Mouse (Mus musculus): Measurements from ENCODE around the gene Tspan8. TPM values are rescaled to one million over a fixed set of nuclear protein-coding genes. Genes with fewer than 3 reads are reported as not detected.

Tspan8 gene
- polyA plus RNA-seq, 1 experiment from 2014 or later, result 1.5 TPM

DNA sequence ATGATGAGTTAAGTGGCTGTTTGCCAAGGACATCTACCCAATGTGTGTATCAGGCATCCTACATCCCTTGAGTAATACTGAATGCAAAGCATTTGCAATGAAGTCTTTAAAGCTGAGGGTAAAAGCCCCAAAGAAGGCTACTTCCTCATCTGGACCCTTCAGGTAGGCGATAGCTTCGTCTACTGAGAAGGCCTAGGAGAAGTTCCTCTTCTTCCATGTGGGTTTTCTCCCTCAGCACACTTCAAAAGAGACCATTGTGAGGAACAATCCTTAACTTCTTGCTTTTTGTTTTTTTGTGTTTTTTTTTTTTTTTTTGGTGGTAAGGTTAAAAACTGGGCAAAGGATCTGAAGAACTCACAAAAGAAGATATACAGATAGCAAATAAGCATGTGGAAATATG lies 12.9 kb upstream of the Tspan8 start:
- no peak overlapping the region for H3K4me2 ChIP-seq
- H3K4me1 ChIP-seq (replicated peaks), result no peaks in the 10 kb centered on the region
- H3K9ac ChIP-seq, result no peak overlapping the region
- no peak for ATAC-seq (ENCODE audit: low read depth)
- no peaks in the 10 kb centered on the region for H3K27me3 ChIP-seq
- 90% methylated on average over 2 of the region's 2 CpGs for WGBS
- no peak overlapping the region for H3K27ac ChIP-seq (replicated peaks)
- no peak overlapping the region for H3K4me3 ChIP-seq
- no peaks in the 10 kb centered on the region for H3K9me3 ChIP-seq
- no peaks in the 10 kb centered on the region for H3K36me3 ChIP-seq

DNA sequence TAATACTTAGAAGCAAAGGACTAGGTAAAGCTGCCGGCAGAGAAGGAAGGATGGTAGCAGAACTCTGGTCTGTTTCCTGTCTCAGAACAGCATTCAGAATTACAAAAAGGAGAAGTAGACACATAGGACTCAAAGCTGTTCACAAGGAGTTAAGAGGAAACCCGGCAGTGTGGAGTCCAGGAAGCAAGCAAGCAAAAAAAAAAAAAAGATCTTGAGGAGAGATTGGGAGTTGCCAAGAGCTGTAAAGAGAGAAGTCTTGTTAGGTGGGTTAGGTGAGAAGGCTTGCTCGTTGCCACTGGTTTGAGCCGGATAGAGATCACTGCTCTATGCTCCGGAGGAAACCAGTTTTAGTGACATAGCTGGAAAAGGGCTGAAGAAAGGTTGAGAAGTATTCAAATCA lies 10.6 kb upstream of the Tspan8 start:
- no peak for ATAC-seq (ENCODE audit: low read depth)
- Histone ChIP-seq H3K27ac (replicated peaks) (no peak overlapping the region), H3K4me3 (no peak overlapping the region), H3K9ac (no peak overlapping the region), H3K4me2 (no peak overlapping the region), H3K27me3 (no peaks in the 10 kb centered on the region), H3K4me1 (replicated peaks) (no peaks in the 10 kb centered on the region), H3K36me3 (no peaks in the 10 kb centered on the region), H3K9me3 (no peaks in the 10 kb centered on the region)
- 85% methylated on average over 5 of the region's 5 CpGs for WGBS

DNA sequence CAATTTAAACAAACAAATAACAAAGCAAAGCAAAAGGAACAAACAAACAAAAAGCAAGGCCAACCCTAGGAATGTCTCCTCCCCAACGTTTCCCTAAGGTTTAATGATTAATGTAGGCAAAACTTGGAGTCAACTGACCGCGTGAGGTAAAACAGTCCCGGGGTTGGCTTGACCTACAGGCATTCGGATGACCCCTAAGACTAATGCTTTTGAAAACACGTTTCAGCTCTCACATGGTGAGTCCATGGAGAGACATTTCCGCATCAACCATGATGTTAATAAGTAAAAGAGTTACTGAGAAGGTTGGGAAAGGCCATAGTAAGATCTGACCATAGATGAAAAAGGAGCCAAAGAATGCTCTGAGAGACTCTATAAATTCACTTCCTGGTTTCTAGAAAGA lies 7.5 kb upstream of the Tspan8 start:
- ATAC-seq (ENCODE audit: low read depth), result no peak
- H3K9me3 ChIP-seq, result no peaks in the 10 kb centered on the region
- H3K4me1 ChIP-seq (replicated peaks), result no peaks in the 10 kb centered on the region
- H3K27ac ChIP-seq (replicated peaks), result no peak overlapping the region
- H3K9ac ChIP-seq, result no peak overlapping the region
- H3K4me3 ChIP-seq, result no peak overlapping the region
- H3K36me3 ChIP-seq, result no peaks in the 10 kb centered on the region
- 73% methylated on average over 7 of the region's 7 CpGs for WGBS
- H3K4me2 ChIP-seq, result no peak overlapping the region
- H3K27me3 ChIP-seq, result no peaks in the 10 kb centered on the region

DNA sequence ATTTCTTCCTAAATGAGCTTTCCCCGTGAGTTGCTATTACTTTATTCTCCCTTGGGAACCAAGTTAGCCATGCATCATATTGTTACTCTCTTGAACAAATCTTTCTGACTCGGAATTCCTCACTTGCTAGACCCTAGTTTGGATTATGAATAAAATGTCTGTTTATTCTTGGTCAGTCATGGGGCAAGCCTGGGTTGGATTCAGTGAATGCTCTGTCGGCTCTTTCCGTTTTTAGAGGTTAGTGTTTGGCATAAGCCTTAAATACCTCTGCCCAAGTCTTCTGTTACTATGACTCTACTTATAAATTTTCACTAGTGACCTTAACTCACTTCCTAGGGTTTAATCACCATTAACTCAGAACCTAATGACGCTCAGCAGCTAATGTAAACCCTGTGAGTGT lies 5.1 kb upstream of the Tspan8 start:
- no peaks in the 10 kb centered on the region for H3K27me3 ChIP-seq
- 57% methylated on average over 5 of the region's 5 CpGs for WGBS
- no peaks in the 10 kb centered on the region for H3K9me3 ChIP-seq
- H3K27ac ChIP-seq (replicated peaks), result no peak overlapping the region
- H3K9ac ChIP-seq, result no peak overlapping the region
- H3K4me1 ChIP-seq (replicated peaks), result no peaks in the 10 kb centered on the region
- H3K4me3 ChIP-seq, result no peak overlapping the region
- H3K4me2 ChIP-seq, result no peak overlapping the region
- no peaks in the 10 kb centered on the region for H3K36me3 ChIP-seq
- ATAC-seq (ENCODE audit: low read depth), result no peak

DNA sequence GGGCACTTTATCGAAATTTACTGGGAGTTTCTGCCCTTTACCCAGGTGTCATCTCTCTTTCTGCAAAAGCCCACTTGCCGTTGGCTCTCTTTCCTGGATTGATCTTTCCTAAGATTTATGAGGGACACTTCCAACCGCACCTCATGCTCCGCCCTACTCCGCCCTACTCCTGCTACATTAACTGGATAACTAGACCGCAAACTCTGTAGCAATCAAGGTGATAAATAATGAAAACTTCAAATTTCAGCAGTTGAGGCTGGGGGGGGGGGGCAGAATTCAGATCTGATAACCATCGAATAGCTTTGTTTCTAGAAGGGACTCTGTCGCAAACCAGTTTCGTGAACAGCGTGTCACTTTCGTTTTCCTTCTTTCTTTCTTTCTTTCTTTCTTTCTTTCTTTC lies 1.8 kb upstream of the Tspan8 start:
- H3K36me3 ChIP-seq, result no peaks in the 10 kb centered on the region
- no peak overlapping the region for H3K27ac ChIP-seq (replicated peaks)
- ATAC-seq (ENCODE audit: low read depth), result no peak
- no peaks in the 10 kb centered on the region for H3K27me3 ChIP-seq
- H3K9ac ChIP-seq, result no peak overlapping the region
- no peaks in the 10 kb centered on the region for H3K4me1 ChIP-seq (replicated peaks)
- WGBS, result 87% methylated on average over 11 of the region's 11 CpGs
- no peaks in the 10 kb centered on the region for H3K9me3 ChIP-seq
- no peak overlapping the region for H3K4me3 ChIP-seq
- H3K4me2 ChIP-seq, result no peak overlapping the region

DNA sequence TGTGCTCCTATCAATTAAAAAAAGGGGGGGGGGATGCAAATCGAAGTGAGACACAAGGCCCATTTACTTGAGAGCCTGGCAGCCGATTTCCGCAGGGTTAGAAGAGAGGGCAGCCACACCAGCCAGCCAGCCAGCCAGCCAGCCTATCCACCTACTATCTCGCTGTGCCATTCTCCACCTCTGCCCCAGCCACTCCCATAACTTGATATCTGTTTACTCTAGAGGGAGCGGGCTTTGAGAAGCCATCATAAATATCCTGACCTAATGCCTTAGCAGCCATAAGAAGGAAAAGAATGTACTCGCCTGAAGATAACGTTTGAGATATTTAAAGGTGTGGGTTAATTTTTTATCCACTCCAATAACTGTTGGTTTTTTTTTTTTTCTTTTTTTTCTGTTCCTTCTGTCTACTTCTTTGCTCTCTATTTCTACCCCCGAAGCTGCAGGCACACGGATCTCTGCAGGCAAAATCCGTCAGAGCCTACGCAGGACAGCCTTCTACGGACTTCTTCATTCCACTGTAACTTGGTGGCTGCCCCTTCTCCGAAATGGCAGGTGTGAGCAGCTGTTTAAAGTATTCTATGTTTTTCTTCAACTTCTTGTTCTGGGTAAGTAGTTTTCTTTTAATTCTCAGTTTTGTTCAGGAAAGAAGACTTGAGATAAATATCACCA lies 558 bp downstream of the Tspan8 start:
- 71% methylated on average over 13 of the region's 13 CpGs for WGBS

DNA sequence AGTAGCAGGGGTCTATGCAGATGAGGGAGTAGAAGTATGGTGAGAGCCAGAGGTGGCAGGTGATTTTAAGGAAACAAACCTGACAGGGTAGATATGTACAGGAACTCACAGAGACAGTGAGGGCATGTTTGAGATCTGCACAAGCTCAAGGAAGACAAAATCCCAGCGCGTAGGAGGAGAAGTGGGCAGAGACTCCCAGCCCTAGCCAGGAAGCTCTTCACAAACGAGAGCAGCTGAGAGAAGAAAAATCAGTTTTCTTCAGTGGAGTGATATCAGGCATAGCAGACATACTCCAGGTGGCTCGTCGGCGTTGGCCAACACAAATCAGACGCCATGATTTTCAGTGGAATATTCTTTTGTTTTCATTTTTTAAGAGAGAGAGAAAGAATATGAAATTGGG lies 8.7 kb downstream of the Tspan8 start:
- Histone ChIP-seq H3K4me1 (replicated peaks) (no peaks in the 10 kb centered on the region), H3K4me3 (no peak overlapping the region), H3K4me2 (no peak overlapping the region), H3K9ac (no peak overlapping the region), H3K36me3 (no peaks in the 10 kb centered on the region), H3K27me3 (no peaks in the 10 kb centered on the region), H3K27ac (replicated peaks) (no peak overlapping the region), H3K9me3 (no peaks in the 10 kb centered on the region)
- no peak for ATAC-seq (ENCODE audit: low read depth)
- 93% methylated on average over 7 of the region's 7 CpGs for WGBS

More for the DNA sequence above, 558 bp downstream of the Tspan8 start:
- Histone ChIP-seq H3K9me3 (no peaks in the 10 kb centered on the region), H3K27me3 (no peaks in the 10 kb centered on the region), H3K36me3 (no peaks in the 10 kb centered on the region), H3K4me3 (no peak overlapping the region), H3K4me2 (no peak overlapping the region), H3K9ac (no peak overlapping the region), H3K4me1 (replicated peaks) (no peaks in the 10 kb centered on the region), H3K27ac (replicated peaks) (no peak overlapping the region)
- no peak for ATAC-seq (ENCODE audit: low read depth)

DNA sequence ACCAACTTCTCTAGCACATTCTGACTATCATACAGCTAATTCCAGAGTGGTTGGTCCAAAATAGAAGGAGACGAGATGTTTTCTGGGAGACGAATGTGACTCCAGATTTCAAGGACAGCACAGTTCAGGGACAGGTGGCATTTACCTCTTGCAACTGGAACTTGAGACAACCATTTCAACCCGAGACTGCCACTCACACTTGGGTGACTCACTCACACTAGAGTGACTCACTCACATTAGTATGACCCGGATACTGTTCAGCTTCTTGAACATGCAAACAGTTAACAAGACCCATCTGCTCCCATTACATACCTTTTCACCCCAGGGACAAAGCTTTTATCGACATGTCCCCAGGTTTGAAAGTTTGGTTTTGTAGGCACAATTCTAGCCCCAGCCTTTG lies 12.2 kb downstream of the Tspan8 start:
- H3K4me1 ChIP-seq (replicated peaks), result no peaks in the 10 kb centered on the region
- no peak overlapping the region for H3K9ac ChIP-seq
- H3K9me3 ChIP-seq, result no peaks in the 10 kb centered on the region
- H3K4me2 ChIP-seq, result no peak overlapping the region
- H3K4me3 ChIP-seq, result no peak overlapping the region
- ATAC-seq (ENCODE audit: low read depth), result no peak
- no peaks in the 10 kb centered on the region for H3K36me3 ChIP-seq
- no peaks in the 10 kb centered on the region for H3K27me3 ChIP-seq
- no peak overlapping the region for H3K27ac ChIP-seq (replicated peaks)
- 87% methylated on average over 5 of the region's 5 CpGs for WGBS

DNA sequence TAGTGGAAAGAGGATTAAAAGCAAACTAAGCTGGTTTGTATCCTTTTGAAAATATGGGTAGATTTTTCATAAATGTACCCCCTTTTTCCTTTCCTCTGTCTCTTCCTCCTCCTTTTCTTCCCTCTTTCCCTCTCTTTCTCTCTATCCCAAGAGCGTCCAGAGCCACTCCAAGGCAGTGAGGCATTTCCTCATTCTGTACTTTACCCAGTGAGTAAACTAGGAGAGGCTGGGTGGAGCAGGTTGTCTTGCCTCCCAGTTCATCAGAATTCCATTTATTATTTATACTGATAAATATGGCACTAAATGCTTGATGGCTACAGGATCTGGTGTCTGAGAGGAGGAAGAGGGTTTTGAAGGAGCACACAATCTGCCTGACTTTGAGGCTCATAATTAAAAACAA lies 13.1 kb downstream of the Tspan8 start:
- no peaks in the 10 kb centered on the region for H3K4me1 ChIP-seq (replicated peaks)
- H3K36me3 ChIP-seq, result no peaks in the 10 kb centered on the region
- H3K4me2 ChIP-seq, result no peak overlapping the region
- ATAC-seq (ENCODE audit: low read depth), result no peak
- WGBS, result 84% methylated on average over 1 of the region's 1 CpGs
- H3K4me3 ChIP-seq, result no peak overlapping the region
- no peak overlapping the region for H3K27ac ChIP-seq (replicated peaks)
- H3K9ac ChIP-seq, result no peak overlapping the region
- H3K27me3 ChIP-seq, result no peaks in the 10 kb centered on the region
- H3K9me3 ChIP-seq, result no peaks in the 10 kb centered on the region

DNA sequence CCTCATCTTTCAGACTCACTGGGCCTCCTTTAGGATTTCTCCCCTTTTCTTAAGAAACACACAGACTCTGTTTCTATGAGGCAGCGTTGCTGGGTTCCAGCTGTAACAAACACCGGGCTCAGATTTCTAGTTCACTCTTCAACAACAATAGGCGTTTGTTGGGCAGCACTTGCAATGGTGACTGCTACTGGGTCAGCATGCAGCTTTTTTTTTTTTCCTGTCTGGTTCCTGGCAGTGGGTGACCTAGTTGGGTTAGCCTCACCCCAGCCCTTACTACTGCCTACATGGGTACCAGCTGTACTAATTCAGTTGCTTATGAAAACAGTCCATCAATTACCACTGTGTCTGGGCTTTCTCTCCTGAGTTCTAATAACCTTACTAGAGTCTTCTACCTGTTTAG lies 14.1 kb downstream of the Tspan8 start:
- 62% methylated on average over 3 of the region's 3 CpGs for WGBS
- ATAC-seq (ENCODE audit: low read depth), result no peak
- H3K4me3 ChIP-seq, result no peak overlapping the region
- H3K4me2 ChIP-seq, result no peak overlapping the region
- no peak overlapping the region for H3K9ac ChIP-seq
- H3K27me3 ChIP-seq, result no peaks in the 10 kb centered on the region
- no peaks in the 10 kb centered on the region for H3K36me3 ChIP-seq
- H3K4me1 ChIP-seq (replicated peaks), result no peaks in the 10 kb centered on the region
- H3K9me3 ChIP-seq, result no peaks in the 10 kb centered on the region
- H3K27ac ChIP-seq (replicated peaks), result no peak overlapping the region

DNA sequence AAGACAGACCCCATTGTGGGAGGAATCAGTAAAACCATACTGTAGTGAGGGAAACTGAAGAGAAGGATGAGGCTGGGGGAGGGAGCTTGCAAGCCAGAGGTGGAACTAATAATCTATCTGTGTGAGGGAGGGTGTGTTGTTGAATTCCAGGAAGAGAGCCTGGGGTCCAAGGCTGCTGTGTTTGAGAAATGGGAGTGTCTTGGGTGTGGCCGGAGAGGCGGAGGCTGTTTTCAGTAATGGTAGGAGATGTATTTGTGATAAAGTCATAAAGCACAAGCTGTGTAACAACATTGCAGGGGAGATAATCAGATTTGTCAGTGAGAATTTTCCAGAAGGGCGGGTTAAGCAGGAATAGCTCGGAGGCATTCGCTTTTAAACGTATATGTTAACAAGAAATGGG lies 17.4 kb downstream of the Tspan8 start:
- H3K9ac ChIP-seq, result no peak overlapping the region
- ATAC-seq (ENCODE audit: low read depth), result no peak
- no peaks in the 10 kb centered on the region for H3K9me3 ChIP-seq
- H3K36me3 ChIP-seq, result no peaks in the 10 kb centered on the region
- no peak overlapping the region for H3K27ac ChIP-seq (replicated peaks)
- H3K4me1 ChIP-seq (replicated peaks), result no peaks in the 10 kb centered on the region
- H3K27me3 ChIP-seq, result no peaks in the 10 kb centered on the region
- WGBS, result 93% methylated on average over 6 of the region's 6 CpGs
- H3K4me3 ChIP-seq, result no peak overlapping the region
- H3K4me2 ChIP-seq, result no peak overlapping the region

DNA sequence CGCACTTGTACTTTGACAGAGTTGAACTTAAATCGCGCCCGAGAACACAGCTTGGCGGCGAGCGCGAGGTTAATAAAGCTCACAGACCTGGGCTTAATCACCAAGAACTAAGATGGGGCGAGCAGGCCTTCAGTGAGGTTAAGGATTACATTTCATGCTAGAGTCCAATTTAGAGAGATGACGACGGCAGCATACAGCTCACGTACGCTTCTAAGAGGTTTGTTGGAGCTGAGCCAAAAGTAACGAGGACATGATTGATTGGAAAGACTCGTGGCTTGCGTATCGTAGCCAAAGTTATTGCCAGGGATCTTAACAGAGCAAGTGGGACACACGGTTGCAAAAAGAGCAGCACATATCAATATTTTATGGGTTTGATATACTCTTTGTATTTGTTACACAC lies 30.3 kb downstream of the Tspan8 start:
- WGBS, result 45% methylated on average over 18 of the region's 18 CpGs
- H3K27me3 ChIP-seq, result no peaks in the 10 kb centered on the region
- no peak overlapping the region for H3K4me3 ChIP-seq
- 0 out of 2 replicates have a peak overlapping the region, but pooled peaks have one; percentile 1 for H3K27ac ChIP-seq (replicated peaks)
- H3K9ac ChIP-seq, result no peak overlapping the region
- no peaks in the 10 kb centered on the region for H3K36me3 ChIP-seq
- no peaks in the 10 kb centered on the region for H3K9me3 ChIP-seq
- H3K4me2 ChIP-seq, result peak overlapping the region; percentile 25
- peak; percentile 56; the same call in 1 of the 2 replicates for ATAC-seq (ENCODE audit: low read depth)
- peaks cover 6% of the 10 kb centered on the region for H3K4me1 ChIP-seq (replicated peaks)

DNA sequence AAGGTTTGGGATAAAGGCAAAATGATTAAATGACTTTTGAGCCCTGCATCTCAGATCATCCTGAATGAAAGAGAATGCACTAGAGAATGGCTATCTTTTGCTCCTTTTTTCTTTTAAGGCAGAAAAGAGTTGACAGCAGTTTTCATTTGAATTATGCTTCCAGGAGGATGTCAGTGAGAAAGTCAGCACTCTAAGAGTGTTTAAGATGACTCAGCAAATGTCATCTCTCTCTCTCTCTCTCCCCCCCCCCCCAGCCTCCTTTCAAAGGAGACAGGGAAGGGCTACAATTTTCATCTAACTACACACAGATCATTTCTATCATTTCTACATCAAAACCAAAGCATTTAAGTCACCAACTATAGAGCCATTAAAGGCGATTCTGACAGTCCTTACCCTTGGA lies 31.9 kb downstream of the Tspan8 start:
- Histone ChIP-seq H3K9me3 (no peaks in the 10 kb centered on the region), H3K27me3 (no peaks in the 10 kb centered on the region), H3K27ac (replicated peaks) (no peak overlapping the region), H3K4me1 (replicated peaks) (peaks cover 6% of the 10 kb centered on the region), H3K36me3 (no peaks in the 10 kb centered on the region), H3K9ac (no peak overlapping the region), H3K4me3 (no peak overlapping the region), H3K4me2 (no peak overlapping the region)
- 91% methylated on average over 1 of the region's 1 CpGs for WGBS
- no peak for ATAC-seq (ENCODE audit: low read depth)
